ENCODE assay signal across 25 mouse cellular contexts in the genomic region with DNA sequence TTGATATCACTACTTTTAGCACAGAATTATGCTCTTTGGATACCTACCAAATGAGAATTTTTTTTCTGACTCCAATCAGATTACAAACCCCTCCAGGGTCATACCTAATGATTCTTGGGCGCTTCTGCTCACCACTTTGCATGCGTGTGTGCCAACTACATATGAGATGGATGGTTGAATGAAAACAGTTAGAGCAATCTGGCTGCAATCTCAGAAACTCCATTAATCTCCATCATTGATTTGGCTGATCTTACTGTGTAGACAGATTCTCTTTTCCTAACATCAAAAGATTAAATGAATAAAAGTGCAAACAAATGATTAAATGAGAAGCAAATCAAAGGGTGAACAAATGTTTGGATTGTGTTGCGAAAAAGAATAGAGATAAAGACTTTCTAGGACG.
"Had no signal": no experiment of that assay in that cellular context is flagged by ENCODE, and none has a peak within 500 bp of the region (broad histone marks: within the 10 kb centered on the region; RNA-seq: fewer than 3 reads in every experiment).

No protein-coding gene starts in this region.

- H3K36me3 ChIP-seq: embryonic facial prominence, embryonic 10.5 days; embryonic facial prominence, embryonic 12.5 days; embryonic facial prominence, embryonic 13.5 days; embryonic facial prominence, embryonic 15.5 days; forebrain, embryonic 10.5 days; forebrain, embryonic 12.5 days; heart, embryonic 10.5 days had no signal

- H3K4me1 ChIP-seq: embryonic facial prominence, embryonic 10.5 days; embryonic facial prominence, embryonic 12.5 days; embryonic facial prominence, embryonic 13.5 days; embryonic facial prominence, embryonic 15.5 days; forebrain, embryonic 10.5 days; forebrain, embryonic 12.5 days had no signal

- H3K9ac ChIP-seq: embryonic facial prominence, embryonic 12.5 days; embryonic facial prominence, embryonic 13.5 days; embryonic facial prominence, embryonic 15.5 days; forebrain, embryonic 12.5 days; forebrain, embryonic 13.5 days had no signal

- H3K4me2 ChIP-seq: embryonic facial prominence, embryonic 12.5 days; embryonic facial prominence, embryonic 13.5 days; embryonic facial prominence, embryonic 15.5 days; forebrain, embryonic 12.5 days; forebrain, embryonic 13.5 days had no signal

- H3K9me3 ChIP-seq: embryonic facial prominence, embryonic 10.5 days; embryonic facial prominence, embryonic 12.5 days; embryonic facial prominence, embryonic 13.5 days; embryonic facial prominence, embryonic 15.5 days; forebrain, embryonic 10.5 days; forebrain, embryonic 12.5 days; forebrain, embryonic 13.5 days; heart, embryonic 10.5 days had no signal

- H3K27me3 ChIP-seq: embryonic facial prominence, embryonic 12.5 days; embryonic facial prominence, embryonic 13.5 days; embryonic facial prominence, embryonic 15.5 days; forebrain, embryonic 12.5 days; forebrain, embryonic 13.5 days had no signal

- H3K27ac ChIP-seq: embryonic facial prominence, embryonic 10.5 days; embryonic facial prominence, embryonic 12.5 days; embryonic facial prominence, embryonic 13.5 days; embryonic facial prominence, embryonic 15.5 days; forebrain, embryonic 10.5 days; forebrain, embryonic 12.5 days; forebrain, embryonic 13.5 days; gastrocnemius, adult 2 months; heart, adult 2 months; heart, embryonic 10.5 days had no signal

- H3K4me3 ChIP-seq: embryonic facial prominence, embryonic 10.5 days; embryonic facial prominence, embryonic 12.5 days; embryonic facial prominence, embryonic 13.5 days; embryonic facial prominence, embryonic 15.5 days; erythroblast, embryonic 14.5 days; forebrain, embryonic 10.5 days; forebrain, embryonic 12.5 days; forebrain, embryonic 13.5 days; gastrocnemius, adult 2 months; heart, adult 2 months; heart, embryonic 10.5 days had no signal

- DNase-seq: cerebellum, adult 2 months; cerebellum, adult 8-10 months; cerebellum, adult 9-10 months; cerebellum, adult 9-11 months; cerebellum, postnatal 14 days; cerebellum, postnatal 25 days; cerebellum, postnatal 36 days; embryo, embryonic 11 days; gastrocnemius, adult 2 months; gastrocnemius, postnatal 10 days; gastrocnemius, postnatal 14 days; gastrocnemius, postnatal 25 days; gastrocnemius, postnatal 36 days; heart, adult 11 months; heart, adult 18-20 months; heart, adult 2 months had no signal
